19 mouse cellular contexts compared by ENCODE assay signal in genomic region chr2:115883520-115883919, GRCm38 (mm10).
DNase-seq lines count a peak whose midpoint lies in the region; ATAC-seq lines count a peak whose summit lies in the region.
"Had no signal": no experiment of that assay in that cellular context is flagged by ENCODE, and none has a peak within 500 bp of the region (broad histone marks: within the 10 kb centered on the region; RNA-seq: fewer than 3 reads in every experiment).

No protein-coding gene starts in this region.

- no peak overlapping the region for H3K27ac ChIP-seq in forebrain, embryonic 14.5 days (ENCODE audit: low read depth, low read length)
- no peak overlapping the region for H3K27ac ChIP-seq in forebrain, embryonic 15.5 days (replicated peaks)
- H3K27ac ChIP-seq in midbrain, embryonic 14.5 days (replicated peaks; ENCODE audit: low read depth, low read length) = 0 out of 2 replicates have a peak overlapping the region, but pooled peaks have one; percentile 6
- H3K27ac ChIP-seq in midbrain, embryonic 13.5 days = no peak overlapping the region
- peak overlapping the region; percentile 18; the same call in 1 of the 2 replicates for H3K27ac ChIP-seq in hindbrain, embryonic 15.5 days (replicated peaks)
- no peak overlapping the region for H3K27ac ChIP-seq in heart, embryonic 10.5 days
- H3K27ac ChIP-seq: embryonic facial prominence, embryonic 12.5 days; heart, adult 2 months; layer of hippocampus, adult 2 months; limb, embryonic 15.5 days; liver, embryonic 15.5 days; macrophage had no signal

- peaks cover 8% of the 10 kb centered on the region for H3K4me1 ChIP-seq in forebrain, embryonic 14.5 days (ENCODE audit: control insufficient read depth, insufficient read depth, low read length)
- peaks cover 22% of the 10 kb centered on the region for H3K4me1 ChIP-seq in forebrain, embryonic 15.5 days
- H3K4me1 ChIP-seq in midbrain, embryonic 14.5 days (ENCODE audit: control insufficient read depth, insufficient read depth, low read length) = peaks cover 16% of the 10 kb centered on the region; the same call in 1 of the 2 replicates
- peaks cover 20% of the 10 kb centered on the region for H3K4me1 ChIP-seq in midbrain, embryonic 13.5 days (replicated peaks)
- H3K4me1 ChIP-seq in hindbrain, embryonic 15.5 days (replicated peaks) = peaks cover 19% of the 10 kb centered on the region
- peaks cover 25% of the 10 kb centered on the region for H3K4me1 ChIP-seq in heart, embryonic 10.5 days
- H3K4me1 ChIP-seq: limb, embryonic 15.5 days had no signal

- H3K27me3 ChIP-seq in forebrain, embryonic 14.5 days (replicated peaks; ENCODE audit: control insufficient read depth, insufficient read depth, low read length) = no peaks in the 10 kb centered on the region
- H3K27me3 ChIP-seq in forebrain, embryonic 15.5 days = no peaks in the 10 kb centered on the region
- no peaks in the 10 kb centered on the region for H3K27me3 ChIP-seq in midbrain, embryonic 14.5 days (ENCODE audit: control insufficient read depth, insufficient read depth, low read length)
- no peaks in the 10 kb centered on the region for H3K27me3 ChIP-seq in midbrain, embryonic 13.5 days
- no peaks in the 10 kb centered on the region for H3K27me3 ChIP-seq in hindbrain, embryonic 15.5 days
- no peaks in the 10 kb centered on the region for H3K27me3 ChIP-seq in heart, embryonic 10.5 days (ENCODE audit: insufficient read depth, poor library complexity, severe bottlenecking)
- H3K27me3 ChIP-seq: embryonic facial prominence, embryonic 12.5 days; liver, embryonic 15.5 days had no signal

- DNase-seq in forebrain, embryonic 14.5 days (ENCODE audit: low spot score) = no peak
- DNase-seq in midbrain, embryonic 14.5 days = peak; percentile 48
- DNase-seq in heart, embryonic 10.5 days (ENCODE audit: low spot score) = no peak
- DNase-seq: cerebellum, adult 8-10 months; gastrocnemius, postnatal 14 days; heart, adult 2 months; kidney, adult 2 months; kidney, postnatal 10 days; layer of hippocampus, postnatal 36 days; thymus, adult 2 months had no signal

- no peak overlapping the region for H3K9ac ChIP-seq in forebrain, embryonic 14.5 days (ENCODE audit: low read length)
- H3K9ac ChIP-seq in forebrain, embryonic 15.5 days (replicated peaks) = no peak overlapping the region
- no peak overlapping the region for H3K9ac ChIP-seq in midbrain, embryonic 14.5 days (replicated peaks; ENCODE audit: low read length)
- H3K9ac ChIP-seq in midbrain, embryonic 13.5 days (replicated peaks) = no peak overlapping the region
- H3K9ac ChIP-seq in hindbrain, embryonic 15.5 days = no peak overlapping the region
- H3K9ac ChIP-seq: embryonic facial prominence, embryonic 12.5 days; limb, embryonic 15.5 days; liver, embryonic 15.5 days had no signal

- H3K4me3 ChIP-seq in forebrain, embryonic 14.5 days (ENCODE audit: low read depth, low read length) = no peak overlapping the region
- no peak overlapping the region for H3K4me3 ChIP-seq in forebrain, embryonic 15.5 days
- H3K4me3 ChIP-seq in midbrain, embryonic 14.5 days (replicated peaks; ENCODE audit: low read depth, low read length) = no peak overlapping the region
- no peak overlapping the region for H3K4me3 ChIP-seq in midbrain, embryonic 13.5 days (replicated peaks)
- H3K4me3 ChIP-seq in hindbrain, embryonic 15.5 days = no peak overlapping the region
- no peak overlapping the region for H3K4me3 ChIP-seq in heart, embryonic 10.5 days
- H3K4me3 ChIP-seq: embryonic facial prominence, embryonic 12.5 days; heart, adult 2 months; layer of hippocampus, adult 2 months; limb, embryonic 15.5 days; liver, embryonic 15.5 days had no signal

- 67% methylated on average over 10 of the region's 10 CpGs for WGBS in forebrain, embryonic 14.5 days
- WGBS in forebrain, embryonic 15.5 days = 57% methylated on average over 10 of the region's 10 CpGs
- 66% methylated on average over 10 of the region's 10 CpGs for WGBS in midbrain, embryonic 14.5 days
- 66% methylated on average over 10 of the region's 10 CpGs for WGBS in midbrain, embryonic 13.5 days
- 41% methylated on average over 10 of the region's 10 CpGs for WGBS in hindbrain, embryonic 15.5 days
- WGBS in heart, embryonic 10.5 days = 81% methylated on average over 10 of the region's 10 CpGs

- H3K9me3 ChIP-seq in forebrain, embryonic 14.5 days (replicated peaks; ENCODE audit: control insufficient read depth, low read length) = no peaks in the 10 kb centered on the region
- no peaks in the 10 kb centered on the region for H3K9me3 ChIP-seq in forebrain, embryonic 15.5 days
- H3K9me3 ChIP-seq in midbrain, embryonic 14.5 days (ENCODE audit: control insufficient read depth, low read length) = no peaks in the 10 kb centered on the region
- H3K9me3 ChIP-seq in midbrain, embryonic 13.5 days = no peaks in the 10 kb centered on the region
- H3K9me3 ChIP-seq in hindbrain, embryonic 15.5 days = no peaks in the 10 kb centered on the region
- no peaks in the 10 kb centered on the region for H3K9me3 ChIP-seq in heart, embryonic 10.5 days
- H3K9me3 ChIP-seq: embryonic facial prominence, embryonic 12.5 days; limb, embryonic 15.5 days; liver, embryonic 15.5 days had no signal

- H3K4me2 ChIP-seq in forebrain, embryonic 14.5 days (ENCODE audit: low read length) = no peak overlapping the region
- no peak overlapping the region for H3K4me2 ChIP-seq in forebrain, embryonic 15.5 days (replicated peaks)
- H3K4me2 ChIP-seq in midbrain, embryonic 14.5 days (ENCODE audit: low read length) = no peak overlapping the region
- no peak overlapping the region for H3K4me2 ChIP-seq in midbrain, embryonic 13.5 days (replicated peaks)
- H3K4me2 ChIP-seq in hindbrain, embryonic 15.5 days = no peak overlapping the region
- H3K4me2 ChIP-seq: embryonic facial prominence, embryonic 12.5 days; limb, embryonic 15.5 days; liver, embryonic 15.5 days had no signal

- 0 out of 2 replicates have a peak, but pooled peaks have one; percentile 9 for ATAC-seq in forebrain, embryonic 14.5 days
- ATAC-seq in forebrain, embryonic 15.5 days (replicated peaks) = no peak
- ATAC-seq in midbrain, embryonic 14.5 days (ENCODE audit: low FRiP score, low TSS enrichment) = no peak
- ATAC-seq in midbrain, embryonic 13.5 days = no peak; the same call in none of the 2 replicates
- ATAC-seq in hindbrain, embryonic 15.5 days (ENCODE audit: low FRiP score, low read depth) = no peak
- no peak for ATAC-seq in megakaryocyte-erythroid progenitor cell, adult 5-6 weeks (replicated peaks; ENCODE audit: low FRiP score, low TSS enrichment, poor library complexity, severe bottlenecking)

- peaks cover 15% of the 10 kb centered on the region for H3K36me3 ChIP-seq in forebrain, embryonic 14.5 days (ENCODE audit: control insufficient read depth, insufficient read depth, low read length)
- H3K36me3 ChIP-seq in forebrain, embryonic 15.5 days = no peaks in the 10 kb centered on the region
- 0 out of 2 replicates have a peak, but pooled peaks cover 3% of the 10 kb centered on the region for H3K36me3 ChIP-seq in midbrain, embryonic 14.5 days (ENCODE audit: control insufficient read depth, insufficient read depth, low read length)
- no peaks in the 10 kb centered on the region for H3K36me3 ChIP-seq in midbrain, embryonic 13.5 days
- H3K36me3 ChIP-seq in hindbrain, embryonic 15.5 days = no peaks in the 10 kb centered on the region
- H3K36me3 ChIP-seq in heart, embryonic 10.5 days = peaks cover 8% of the 10 kb centered on the region; the same call in 1 of the 2 replicates
- H3K36me3 ChIP-seq: embryonic facial prominence, embryonic 12.5 days; limb, embryonic 15.5 days; liver, embryonic 15.5 days had no signal

Comparison
In these comparisons a context has a peak if more than half of its experiments do, and no peak if none do; other contexts are left out.
1. H3K27ac ChIP-seq: peak in midbrain, embryonic 14.5 days (single experiment) and hindbrain, embryonic 15.5 days (single experiment); none in forebrain, embryonic 14.5 days (single experiment), forebrain, embryonic 15.5 days (single experiment), midbrain, embryonic 13.5 days (single experiment) and heart, embryonic 10.5 days (single experiment).